10 mouse cellular contexts compared by ENCODE assay signal in genomic region chr10:81569507-81570237, GRCm38 (mm10). TPM values are rescaled to one million over a fixed set of nuclear protein-coding genes. Genes with fewer than 3 reads are reported as not detected.
DNase-seq lines count a peak whose midpoint lies in the region; ATAC-seq lines count a peak whose summit lies in the region.
"Had no signal": no experiment of that assay in that cellular context is flagged by ENCODE, and none has a peak within 500 bp of the region (broad histone marks: within the 10 kb centered on the region; RNA-seq: fewer than 3 reads in every experiment).

No protein-coding gene starts in this region.

- no peak for ATAC-seq in liver, embryonic 12.5 days
- ATAC-seq in forebrain, embryonic 16.5 days: no peak
- ATAC-seq in midbrain, embryonic 13.5 days: no peak
- ATAC-seq in erythroblast, adult 5-6 weeks (replicated peaks; ENCODE audit: low FRiP score, poor library complexity, severe bottlenecking): no peak

- H3K4me1 ChIP-seq in liver, embryonic 12.5 days: peaks cover 71% of the 10 kb centered on the region
- peaks cover 41% of the 10 kb centered on the region for H3K4me1 ChIP-seq in forebrain, embryonic 16.5 days (replicated peaks; ENCODE audit: control insufficient read depth, insufficient read depth, low read length)
- peaks cover 72% of the 10 kb centered on the region for H3K4me1 ChIP-seq in midbrain, embryonic 13.5 days (replicated peaks)

- H3K36me3 ChIP-seq in liver, embryonic 12.5 days: peaks cover 18% of the 10 kb centered on the region
- H3K36me3 ChIP-seq in forebrain, embryonic 16.5 days (ENCODE audit: control insufficient read depth, insufficient read depth): peaks cover 7% of the 10 kb centered on the region; the same call in 1 of the 2 replicates
- peaks cover 23% of the 10 kb centered on the region for H3K36me3 ChIP-seq in midbrain, embryonic 13.5 days

- H3K4me2 ChIP-seq in liver, embryonic 12.5 days: peak overlapping the region; percentile 93; the same call in 1 of the 2 replicates
- H3K4me2 ChIP-seq in forebrain, embryonic 16.5 days (ENCODE audit: low read length): peak overlapping the region; percentile 82; the same call in 1 of the 2 replicates
- H3K4me2 ChIP-seq in midbrain, embryonic 13.5 days (replicated peaks): peak overlapping the region; percentile 67

- H3K27ac ChIP-seq in liver, embryonic 12.5 days: peak overlapping the region; percentile 83; the same call in 1 of the 2 replicates
- H3K27ac ChIP-seq in forebrain, embryonic 16.5 days (ENCODE audit: low read length): peak overlapping the region; percentile 82; the same call in 1 of the 2 replicates
- H3K27ac ChIP-seq in midbrain, embryonic 13.5 days: peak overlapping the region; percentile 84

- peak; percentile 45 for DNase-seq in embryo, embryonic 10.5 days (ENCODE audit: low spot score)
- DNase-seq in embryo, embryonic 11 days: no peak
- no peak for DNase-seq in liver
- no peak for DNase-seq in frontal cortex, postnatal 36 days (ENCODE audit: low spot score in 2 of 2)
- DNase-seq: B cell, adult 2 months; cerebellum, adult 8-10 months had no signal

- H3K27me3 ChIP-seq in liver, embryonic 12.5 days (replicated peaks): peaks cover 44% of the 10 kb centered on the region
- H3K27me3 ChIP-seq in forebrain, embryonic 16.5 days (replicated peaks; ENCODE audit: control insufficient read depth, insufficient read depth, low read length): peaks cover 32% of the 10 kb centered on the region
- peaks cover 71% of the 10 kb centered on the region for H3K27me3 ChIP-seq in midbrain, embryonic 13.5 days

- no peak overlapping the region for H3K9ac ChIP-seq in liver, embryonic 12.5 days
- no peak overlapping the region for H3K9ac ChIP-seq in forebrain, embryonic 16.5 days (replicated peaks; ENCODE audit: low read depth, low read length)
- no peak overlapping the region for H3K9ac ChIP-seq in midbrain, embryonic 13.5 days (replicated peaks)

- H3K9me3 ChIP-seq in liver, embryonic 12.5 days (replicated peaks): no peaks in the 10 kb centered on the region
- H3K9me3 ChIP-seq in forebrain, embryonic 16.5 days (ENCODE audit: control insufficient read depth, low read length): no peaks in the 10 kb centered on the region
- H3K9me3 ChIP-seq in midbrain, embryonic 13.5 days: no peaks in the 10 kb centered on the region

- no peak overlapping the region for H3K4me3 ChIP-seq in liver, embryonic 12.5 days
- no peak overlapping the region for H3K4me3 ChIP-seq in forebrain, embryonic 16.5 days (replicated peaks; ENCODE audit: low read length)
- no peak overlapping the region for H3K4me3 ChIP-seq in midbrain, embryonic 13.5 days (replicated peaks)

- 62% methylated on average over 9 of the region's 9 CpGs for WGBS in liver, embryonic 12.5 days (ENCODE audit: insufficient replicate concordance)
- WGBS in forebrain, embryonic 16.5 days: 30% methylated on average over 9 of the region's 9 CpGs
- WGBS in midbrain, embryonic 13.5 days: 38% methylated on average over 9 of the region's 9 CpGs

RNA-seq across cellular contexts. Expression of gene Tle2, which starts 4.7 kb away (rescaled TPM):
- 4.8 and 5.1 TPM in 2 replicates for polyA plus RNA-seq in liver, embryonic 12.5 days (2016; fragmentation: Nextera tagmentation; extraction: Ambion mirVana)
- polyA plus RNA-seq in forebrain, embryonic 16.5 days (2015; fragmentation: Nextera tagmentation; extraction: Ambion mirVana): 27.1 and 32.6 TPM in 2 replicates
- 23.6 and 26.2 TPM in 2 replicates for polyA plus RNA-seq in midbrain, embryonic 13.5 days (2015; fragmentation: Nextera tagmentation; extraction: Ambion mirVana)
- not detected in 2 replicates for total RNA-seq in erythroblast, adult 5-6 weeks (2015; ENCODE audit: low replicate concordance)
- total RNA-seq in erythroblast, adult 5-6 weeks (2017; ENCODE audit: low replicate concordance): not detected in 2 replicates

RNA-seq across cellular contexts. Expression of gene Aes, which starts 10.4 kb away (rescaled TPM):
- polyA plus RNA-seq in liver, embryonic 12.5 days (2016; fragmentation: Nextera tagmentation; extraction: Ambion mirVana): 263 and 270 TPM in 2 replicates
- 632 and 683 TPM in 2 replicates for polyA plus RNA-seq in forebrain, embryonic 16.5 days (2015; fragmentation: Nextera tagmentation; extraction: Ambion mirVana)
- polyA plus RNA-seq in midbrain, embryonic 13.5 days (2015; fragmentation: Nextera tagmentation; extraction: Ambion mirVana): 451 and 572 TPM in 2 replicates
- total RNA-seq in erythroblast, adult 5-6 weeks (2015; ENCODE audit: low replicate concordance): 68.5 and 77.8 TPM in 2 replicates
- 31.4 and 81.9 TPM in 2 replicates for total RNA-seq in erythroblast, adult 5-6 weeks (2017; ENCODE audit: low replicate concordance)

RNA-seq across cellular contexts. Expression of gene Gna11, which starts 24.7 kb away (rescaled TPM):
- polyA plus RNA-seq in liver, embryonic 12.5 days (2016; fragmentation: Nextera tagmentation; extraction: Ambion mirVana): 27.7 and 28.3 TPM in 2 replicates
- 106 and 112 TPM in 2 replicates for polyA plus RNA-seq in forebrain, embryonic 16.5 days (2015; fragmentation: Nextera tagmentation; extraction: Ambion mirVana)
- polyA plus RNA-seq in midbrain, embryonic 13.5 days (2015; fragmentation: Nextera tagmentation; extraction: Ambion mirVana): 74.5 and 77.1 TPM in 2 replicates
- 1.9 and 2.1 TPM in 2 replicates for total RNA-seq in erythroblast, adult 5-6 weeks (2015; ENCODE audit: low replicate concordance)
- 5.9 and 10.9 TPM in 2 replicates for total RNA-seq in erythroblast, adult 5-6 weeks (2017; ENCODE audit: low replicate concordance)

RNA-seq across cellular contexts. Expression of gene Tle6, which starts 31.2 kb away (rescaled TPM):
- 8.1 and 12.1 TPM in 2 replicates for polyA plus RNA-seq in liver, embryonic 12.5 days (2016; fragmentation: Nextera tagmentation; extraction: Ambion mirVana)
- 3.5 and 3.7 TPM in 2 replicates for polyA plus RNA-seq in forebrain, embryonic 16.5 days (2015; fragmentation: Nextera tagmentation; extraction: Ambion mirVana)
- 2.8 and 4.4 TPM in 2 replicates for polyA plus RNA-seq in midbrain, embryonic 13.5 days (2015; fragmentation: Nextera tagmentation; extraction: Ambion mirVana)
- total RNA-seq in erythroblast, adult 5-6 weeks (2015; ENCODE audit: low replicate concordance): 1.7 and 2.7 TPM in 2 replicates
- total RNA-seq in erythroblast, adult 5-6 weeks (2017; ENCODE audit: low replicate concordance): not detected in 2 replicates

RNA-seq across cellular contexts. Expression of gene BC025920, which starts 36.4 kb away (rescaled TPM):
- 0.46 and 0.78 TPM in 2 replicates for polyA plus RNA-seq in liver, embryonic 12.5 days (2016; fragmentation: Nextera tagmentation; extraction: Ambion mirVana)
- 2.7 and 3.4 TPM in 2 replicates for polyA plus RNA-seq in forebrain, embryonic 16.5 days (2015; fragmentation: Nextera tagmentation; extraction: Ambion mirVana)
- 2.9 and 3.0 TPM in 2 replicates for polyA plus RNA-seq in midbrain, embryonic 13.5 days (2015; fragmentation: Nextera tagmentation; extraction: Ambion mirVana)
- 2.9 and 6.0 TPM in 2 replicates for total RNA-seq in erythroblast, adult 5-6 weeks (2015; ENCODE audit: low replicate concordance)
- 2.0 and 8.8 TPM in 2 replicates for total RNA-seq in erythroblast, adult 5-6 weeks (2017; ENCODE audit: low replicate concordance)
